Comparison of ENCODE assay signal across 10 mouse cellular contexts in the genomic region with DNA sequence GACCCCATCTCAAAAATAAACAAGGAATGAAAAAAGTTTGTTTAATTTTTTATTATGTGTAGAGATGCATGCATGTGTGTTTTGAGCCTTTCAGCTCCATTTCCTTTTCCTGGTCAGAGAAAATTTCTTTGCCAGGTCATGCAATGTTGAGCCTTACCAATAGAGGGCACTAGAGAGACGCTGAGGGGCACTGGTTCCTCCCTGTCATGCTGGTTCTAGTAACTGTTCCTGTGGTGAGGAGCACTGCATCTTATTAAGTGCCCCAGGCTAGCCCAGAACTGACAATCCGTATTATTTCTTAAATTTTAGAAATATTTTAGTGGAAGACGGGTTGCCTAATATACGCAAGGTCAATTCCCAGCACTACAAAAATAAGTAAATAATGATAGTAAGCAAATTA. TPM values are rescaled to one million over a fixed set of nuclear protein-coding genes. Genes with fewer than 3 reads are reported as not detected.
DNase-seq lines count a peak whose midpoint lies in the region; ATAC-seq and TF ChIP-seq lines count a peak whose summit lies in the region.
"Had no signal": no experiment of that assay in that cellular context is flagged by ENCODE, and none has a peak within 500 bp of the region (broad histone marks: within the 10 kb centered on the region; RNA-seq: fewer than 3 reads in every experiment).

No protein-coding gene starts in this region.

- TF ChIP-seq POLR2A in CH12.LX (IDR thresholded peaks at IDR 0.05; ENCODE audit: low read depth, low read length): no peak
- TF ChIP-seq POLR2A in kidney, adult 2 months (IDR thresholded peaks at IDR 0.05; ENCODE audit: low read depth, low read length): no peak
- no peak for TF ChIP-seq POLR2A in limb, embryonic 14.5 days (IDR thresholded peaks at IDR 0.05; ENCODE audit: borderline replicate concordance, extremely low read depth, insufficient read depth, insufficient read length)

- TF ChIP-seq EP300 in CH12.LX (IDR thresholded peaks at IDR 0.05; ENCODE audit: low read length): no peak

- DNase-seq in 416B (ENCODE audit: low read depth): peak; percentile 82
- peak; percentile 87 for DNase-seq in CH12.LX (ENCODE audit: extremely low read depth)
- peak; percentile 70 for DNase-seq in c-Kit-negative CD71-positive TER-119-positive erythroid progenitor cells, embryonic 14.5 days (ENCODE audit: low read depth, low spot score)
- peak; percentile 66 for DNase-seq in fibroblast of lung, adult 2 months (ENCODE audit: low read depth)
- peak; percentile 85 for DNase-seq in kidney, adult 2 months
- peak; percentile 56 for DNase-seq in limb, embryonic 14.5 days (ENCODE audit: low spot score)
- DNase-seq in ovary, adult 18-20 months (ENCODE audit: low spot score): peak; percentile 34
- DNase-seq in thymus, postnatal 25 days: peak; percentile 89

- WGBS in kidney, adult 2 months: 41% methylated on average over 4 of the region's 4 CpGs
- 42% methylated on average over 4 of the region's 4 CpGs for WGBS in limb, embryonic 14.5 days

- peak; percentile 99 for TF ChIP-seq RAD21 in CH12.LX (IDR thresholded peaks at IDR 0.05; ENCODE audit: low read depth, low read length)

- no peak overlapping the region for H3K27ac ChIP-seq in CH12.LX (ENCODE audit: insufficient read depth, low read depth)
- H3K27ac ChIP-seq in kidney, adult 2 months (ENCODE audit: insufficient read depth, low read depth, low read length): no peak overlapping the region
- no peak overlapping the region for H3K27ac ChIP-seq in limb, embryonic 14.5 days (replicated peaks; ENCODE audit: low read depth, low read length)
- H3K27ac ChIP-seq: heart, embryonic 15.5 days; stomach, embryonic 15.5 days had no signal

- ATAC-seq in limb, embryonic 14.5 days (ENCODE audit: low FRiP score, low read depth): no peak

- no peaks in the 10 kb centered on the region for H3K27me3 ChIP-seq in CH12.LX (replicated peaks)
- H3K27me3 ChIP-seq in kidney, adult 2 months (replicated peaks; ENCODE audit: control insufficient read depth, insufficient read depth, low read length): no peaks in the 10 kb centered on the region
- no peaks in the 10 kb centered on the region for H3K27me3 ChIP-seq in limb, embryonic 14.5 days (ENCODE audit: control insufficient read depth, insufficient read depth, low read length)
- H3K27me3 ChIP-seq: heart, embryonic 15.5 days; stomach, embryonic 15.5 days had no signal

- no peak overlapping the region for H3K9ac ChIP-seq in CH12.LX (ENCODE audit: insufficient read depth, low read depth)
- H3K9ac ChIP-seq in limb, embryonic 14.5 days (ENCODE audit: low read depth, low read length, severe bottlenecking): no peak overlapping the region
- H3K9ac ChIP-seq: heart, embryonic 15.5 days; stomach, embryonic 15.5 days had no signal

- TF ChIP-seq CTCF in CH12.LX (conservative IDR thresholded peaks at IDR 0.05 in 1 of 2, IDR thresholded peaks at IDR 0.05 in 1 of 2; ENCODE audit: low read depth in 2 of 2, low read length in 2 of 2): peak; percentile 93 to 97
- peak; percentile 95 for TF ChIP-seq CTCF in kidney, adult 2 months (conservative IDR thresholded peaks at IDR 0.05; ENCODE audit: insufficient read depth, insufficient read length, low read depth, low read length)

- no peaks in the 10 kb centered on the region for H3K36me3 ChIP-seq in CH12.LX (replicated peaks in 1 of 2; ENCODE audit: control insufficient read depth in 1 of 2, insufficient read depth in 1 of 2, low read length in 1 of 2)
- no peaks in the 10 kb centered on the region for H3K36me3 ChIP-seq in kidney, adult 2 months (ENCODE audit: control insufficient read depth, insufficient read depth, low read length)
- H3K36me3 ChIP-seq in limb, embryonic 14.5 days (ENCODE audit: control insufficient read depth, insufficient read depth, low read length): no peaks in the 10 kb centered on the region
- H3K36me3 ChIP-seq: heart, embryonic 15.5 days; stomach, embryonic 15.5 days had no signal

- dilution Hi-C loops in CH12.LX (cut with MboI; ENCODE audit: extremely low pct_ligation_motif_present, extremely low pct_unique_long_range_greater_than_20kb, low sequenced_read_pairs): no loop called here

- H3K4me2 ChIP-seq in CH12.LX (ENCODE audit: insufficient read depth, low read depth, poor library complexity, severe bottlenecking): no peak overlapping the region
- H3K4me2 ChIP-seq in limb, embryonic 14.5 days (replicated peaks; ENCODE audit: low read depth, low read length, severe bottlenecking): no peak overlapping the region
- H3K4me2 ChIP-seq: heart, embryonic 15.5 days; stomach, embryonic 15.5 days had no signal

- no peak overlapping the region for H3K4me3 ChIP-seq in CH12.LX (replicated peaks in 1 of 3; ENCODE audit: low read depth in 2 of 3, low read length in 2 of 3, poor library complexity in 1 of 3)
- no peak overlapping the region for H3K4me3 ChIP-seq in kidney, adult 2 months (ENCODE audit: insufficient read depth, low read depth, low read length)
- H3K4me3 ChIP-seq in limb, embryonic 14.5 days (replicated peaks; ENCODE audit: low read length): no peak overlapping the region
- H3K4me3 ChIP-seq: heart, embryonic 15.5 days; stomach, embryonic 15.5 days had no signal

- in situ Hi-C loops in CH12.LX (cut with MboI; ENCODE audit: low pct_ligation_motif_present, low pct_unique_long_range_greater_than_20kb, low sequenced_read_pairs): loop anchor here (5.0 to 10.0 kb wide), 2 partner anchors 47 to 244 kb away; no protein-coding TSS in a partner anchor

- no peaks in the 10 kb centered on the region for H3K79me2 ChIP-seq in CH12.LX (replicated peaks; ENCODE audit: control insufficient read depth, extremely low read depth, insufficient read depth, poor library complexity, severe bottlenecking)

- H3K9me3 ChIP-seq in CH12.LX (replicated peaks; ENCODE audit: low read length): no peaks in the 10 kb centered on the region
- H3K9me3 ChIP-seq in limb, embryonic 14.5 days (ENCODE audit: control insufficient read depth, low read length): no peaks in the 10 kb centered on the region
- H3K9me3 ChIP-seq: heart, embryonic 15.5 days; stomach, embryonic 15.5 days had no signal

- H3K4me1 ChIP-seq in CH12.LX (ENCODE audit: control insufficient read depth in 1 of 2, insufficient read depth in 2 of 2): peaks cover 7 to 17% of the 10 kb centered on the region in 2 experiments; a peak in 3 of 4 replicates
- no peaks in the 10 kb centered on the region for H3K4me1 ChIP-seq in kidney, adult 2 months (ENCODE audit: control insufficient read depth, insufficient read depth, low read length)
- H3K4me1 ChIP-seq in limb, embryonic 14.5 days (ENCODE audit: control insufficient read depth, insufficient read depth, low read length): no peaks in the 10 kb centered on the region
- H3K4me1 ChIP-seq: heart, embryonic 15.5 days; stomach, embryonic 15.5 days had no signal

TF ChIP-seq in CH12.LX, 34 proteins besides CTCF, POLR2A, EP300 and RAD21:
- TF ChIP-seq ZMIZ1 (IDR thresholded peaks at IDR 0.05; ENCODE audit: low read depth, low read length) (no peak), ZC3H11A (IDR thresholded peaks at IDR 0.05; ENCODE audit: low read depth, low read length) (peak; percentile 51), ELF1 (IDR thresholded peaks at IDR 0.05; ENCODE audit: low read depth, low read length) (peak; percentile 58), MYC (IDR thresholded peaks at IDR 0.05; ENCODE audit: low read depth, low read length) (peak; percentile 61; the same call in 1 of the 2 replicates), IRF4 (IDR thresholded peaks at IDR 0.05; ENCODE audit: low read depth, low read length) (peak; percentile 25; the same call in 1 of the 2 replicates), SMC3 (IDR thresholded peaks at IDR 0.05; ENCODE audit: low read depth, low read length) (peak; percentile 94), MEF2A (IDR thresholded peaks at IDR 0.05; ENCODE audit: borderline replicate concordance, low read depth, low read length) (no peak)

RNA-seq across cellular contexts. Expression of a gene that starts 11.8 kb away (rescaled TPM):
- total RNA-seq in CH12.LX (2012; rRNA removed): 20.7 and 21.8 TPM in 2 replicates
- 12.0 and 13.2 TPM in 2 replicates for total RNA-seq in CH12.LX (2014; rRNA removed)
- polyA plus RNA-seq in CH12.LX (2012; ENCODE audit: insufficient read length, low read depth): 32.7 and 38.9 TPM in 2 replicates
- polyA plus RNA-seq in kidney, adult 2 months (2012; rRNA removed): 13.2 and 16.8 TPM in 2 replicates
- 3.6 and 3.9 TPM in 2 replicates for polyA plus RNA-seq in limb, embryonic 14.5 days (2012; rRNA removed)
- 5.7 and 6.1 TPM in 2 replicates for polyA plus RNA-seq in limb, embryonic 14.5 days (2014; fragmentation: Nextera tagmentation; extraction: Ambion mirVana)

RNA-seq across cellular contexts. Expression of a gene that starts 24.6 kb away (rescaled TPM):
- total RNA-seq in CH12.LX (2012; rRNA removed) (not detected in 2 replicates), CH12.LX (2014; rRNA removed) (not detected in 2 replicates)
- not detected in 2 replicates for polyA plus RNA-seq in CH12.LX (2012; ENCODE audit: insufficient read length, low read depth)
- 0.15 TPM in 1 of 2 replicates, not detected in the other for polyA plus RNA-seq in kidney, adult 2 months (2012; rRNA removed)
- 0.21 TPM in 1 of 2 replicates, not detected in the other for polyA plus RNA-seq in limb, embryonic 14.5 days (2012; rRNA removed)
- polyA plus RNA-seq in limb, embryonic 14.5 days (2014; fragmentation: Nextera tagmentation; extraction: Ambion mirVana): 0.14 and 0.22 TPM in 2 replicates

RNA-seq across cellular contexts. Expression of a gene that starts 51.2 kb away (rescaled TPM):
- total RNA-seq in CH12.LX (2012; rRNA removed): not detected in 2 replicates
- total RNA-seq in CH12.LX (2014; rRNA removed): not detected in 2 replicates
- polyA plus RNA-seq in CH12.LX (2012; ENCODE audit: insufficient read length, low read depth): not detected in 2 replicates
- polyA plus RNA-seq in kidney, adult 2 months (2012; rRNA removed): 0.80 and 0.88 TPM in 2 replicates
- 0.45 and 0.47 TPM in 2 replicates for polyA plus RNA-seq in limb, embryonic 14.5 days (2012; rRNA removed)
- 0.82 and 0.89 TPM in 2 replicates for polyA plus RNA-seq in limb, embryonic 14.5 days (2014; fragmentation: Nextera tagmentation; extraction: Ambion mirVana)

Comparison
In these comparisons a context has a peak if more than half of its experiments do, and no peak if none do; other contexts are left out.
1. DNase-seq: peak in every context shown above with its lines; median percentile 89 in thymus, postnatal 25 days; 87 in CH12.LX; 85 in kidney, adult 2 months; 82 in 416B; 70 in c-Kit-negative CD71-positive TER-119-positive erythroid progenitor cells, embryonic 14.5 days; 66 in fibroblast of lung, adult 2 months; 56 in limb, embryonic 14.5 days; 34 in ovary, adult 18-20 months.